Mouse (Mus musculus) MEL (cell line): Measurements from ENCODE around the gene Gm20388. TPM values are rescaled to one million over a fixed set of nuclear protein-coding genes. Genes with fewer than 3 reads are reported as not detected.
A peak's percentile ranks its signal among the peaks of the same experiment; 100 is the strongest.

Experiments
- DNase-seq: peaks from one replicate; pipeline ENCODE4 v3.0.0; 2011; ENCODE audit warnings: low read depth, low spot score
- H3K27ac ChIP-seq: 2 replicates; pipeline ENCODE4 v1.5.1; 2012; ENCODE audit warnings: low read depth, mild to moderate bottlenecking, control low read depth, low read length, moderate library complexity; ENCODE audit not compliant: control insufficient read depth
- H3K27me3 ChIP-seq, 2 experiments: fragments of 150-350 bp in 1 of 2; sonication (generic) in 1 of 2; 2 replicates each; pipeline ENCODE4 v1.6.1; 2012; ENCODE audit warnings: low read length in 2 of 2, mild to moderate bottlenecking in 2 of 2, improper control_type of control experiment in 1 of 2, moderate library complexity in 1 of 2; ENCODE audit not compliant: insufficient read depth in 2 of 2, control insufficient read depth in 1 of 2
- H3K36me3 ChIP-seq, 2 experiments: 2 replicates each; pipeline ENCODE4 v1.6.1; 2012 to 2014; ENCODE audit warnings: low read length in 2 of 2, improper control_type of control experiment in 1 of 2, inconsistent platforms in 1 of 2, mild to moderate bottlenecking in 1 of 2; ENCODE audit not compliant: insufficient read depth in 2 of 2, control insufficient read depth in 1 of 2
- H3K4me1 ChIP-seq, 2 experiments: fragments of 150-350 bp in 1 of 2; sonication (generic) in 1 of 2; 2 replicates each; pipeline ENCODE4 v1.6.1; 2012; ENCODE audit warnings: low read length in 2 of 2, improper control_type of control experiment in 1 of 2, mild to moderate bottlenecking in 1 of 2; ENCODE audit not compliant: insufficient read depth in 2 of 2, control insufficient read depth in 1 of 2
- H3K4me3 ChIP-seq, 2 experiments: fragments of 150-350 bp in 1 of 2; sonication (generic) in 1 of 2; 2 replicates each; pipeline ENCODE4 v1.5.1; 2012; ENCODE audit warnings: low read depth in 2 of 2, low read length in 2 of 2, mild to moderate bottlenecking in 2 of 2, moderate library complexity in 2 of 2, control low read depth in 1 of 2, improper control_type of control experiment in 1 of 2; ENCODE audit not compliant: control insufficient read depth in 1 of 2, insufficient read depth in 1 of 2
- H3K79me2 ChIP-seq: 2 replicates; pipeline ENCODE4 v1.6.1; 2012; ENCODE audit warnings: mild to moderate bottlenecking, low read length, moderate library complexity; ENCODE audit not compliant: control insufficient read depth, poor library complexity, insufficient read depth
- H3K9ac ChIP-seq: 2 replicates; pipeline ENCODE4 v1.6.1; 2012; ENCODE audit warnings: low read depth, mild to moderate bottlenecking, control low read depth, low read length, moderate library complexity; ENCODE audit not compliant: control insufficient read depth, poor library complexity, severe bottlenecking
- H3K9me3 ChIP-seq: fragments of 150-350 bp; sonication (generic); replicated peaks from 2 replicates; pipeline ENCODE4 v1.6.1; 2012; ENCODE audit warnings: mild to moderate bottlenecking, low read length, improper control_type of control experiment, moderate library complexity; ENCODE audit not compliant: insufficient read depth
- CHD1 ChIP-seq: IDR thresholded peaks from 2 replicates; pipeline ENCODE4 v1.6.1; 2012; ENCODE audit warnings: low read depth, mild to moderate bottlenecking, inconsistent platforms, low read length, improper control_type of control experiment
- CHD2 ChIP-seq: IDR thresholded peaks from 2 replicates; pipeline ENCODE4 v1.6.1; 2011; ENCODE audit warnings: low read length, improper control_type of control experiment
- CTCF ChIP-seq, 3 experiments: IDR thresholded peaks in 2 of 3; conservative IDR thresholded peaks in 1 of 3; 2 replicates each; pipeline ENCODE4 v1.5.1; 2011 to 2012; ENCODE audit warnings: low read length in 3 of 3, low read depth in 2 of 3, mild to moderate bottlenecking in 2 of 3, improper control_type of control experiment in 1 of 3, inconsistent platforms in 1 of 3, mixed read lengths in 1 of 3, moderate library complexity in 1 of 3; ENCODE audit not compliant: control insufficient read depth in 1 of 3, insufficient read depth in 1 of 3, poor library complexity in 1 of 3, severe bottlenecking in 1 of 3
- E2F4 ChIP-seq: IDR thresholded peaks from 2 replicates; pipeline ENCODE4 v1.6.1; 2011; ENCODE audit warnings: low read depth, low read length, improper control_type of control experiment, borderline replicate concordance
- ELF1 ChIP-seq: IDR thresholded peaks from 2 replicates; pipeline ENCODE4 v1.6.1; 2014; ENCODE audit warnings: low read depth, mild to moderate bottlenecking, inconsistent platforms, low read length, improper control_type of control experiment, moderate library complexity
- EP300 ChIP-seq, 2 experiments: IDR thresholded peaks; 2 replicates each; pipeline ENCODE4 v1.6.1; 2011; ENCODE audit warnings: improper control_type of control experiment in 2 of 2, low read length in 2 of 2, low read depth in 1 of 2, mild to moderate bottlenecking in 1 of 2
- ETS1 ChIP-seq: IDR thresholded peaks from 2 replicates; pipeline ENCODE4 v1.6.1; 2012; ENCODE audit warnings: low read depth, mild to moderate bottlenecking, inconsistent platforms, low read length, improper control_type of control experiment, moderate library complexity
- GABPA ChIP-seq: IDR thresholded peaks from 2 replicates; pipeline ENCODE4 v1.6.1; 2012; ENCODE audit warnings: low read depth, mild to moderate bottlenecking, inconsistent platforms, low read length, improper control_type of control experiment, moderate library complexity
- GATA1 ChIP-seq: IDR thresholded peaks from 2 replicates; pipeline ENCODE4 v1.6.1; 2011; ENCODE audit warnings: low read depth, low read length, improper control_type of control experiment
- JUND ChIP-seq: IDR thresholded peaks from 2 replicates; pipeline ENCODE4 v1.6.1; 2011; ENCODE audit warnings: low read depth, mild to moderate bottlenecking, improper control_type of control experiment, low read length
- KAT2A ChIP-seq: conservative IDR thresholded peaks from 2 replicates; pipeline ENCODE4 v1.6.1; 2012; ENCODE audit warnings: low read depth, low read length, improper control_type of control experiment, inconsistent platforms
- MAX ChIP-seq: IDR thresholded peaks from 2 replicates; pipeline ENCODE4 v1.6.1; 2011; ENCODE audit warnings: low read length, improper control_type of control experiment
- MAZ ChIP-seq: IDR thresholded peaks from 2 replicates; pipeline ENCODE4 v1.6.1; 2012; ENCODE audit warnings: low read depth, mild to moderate bottlenecking, inconsistent platforms, low read length, improper control_type of control experiment
- MEF2A ChIP-seq: IDR thresholded peaks from 2 replicates; pipeline ENCODE4 v1.6.1; 2014; ENCODE audit warnings: low read depth, mild to moderate bottlenecking, inconsistent platforms, low read length, improper control_type of control experiment; ENCODE audit not compliant: poor library complexity, insufficient replicate concordance, severe bottlenecking; ENCODE audit errors: extremely low read depth
- MXI1 ChIP-seq: IDR thresholded peaks from 2 replicates; pipeline ENCODE4 v1.6.1; 2011; ENCODE audit warnings: mild to moderate bottlenecking, low read depth, low read length, improper control_type of control experiment
- POLR2AphosphoS5 ChIP-seq: IDR thresholded peaks from 2 replicates; pipeline ENCODE4 v1.6.1; 2012; ENCODE audit warnings: low read depth, borderline replicate concordance, mild to moderate bottlenecking, inconsistent platforms, low read length, moderate library complexity, mixed read lengths
- RCOR1 ChIP-seq: IDR thresholded peaks from 2 replicates; pipeline ENCODE4 v1.6.1; 2012; ENCODE audit warnings: low read depth, mild to moderate bottlenecking, inconsistent platforms, low read length, improper control_type of control experiment
- TAL1 ChIP-seq: IDR thresholded peaks from 2 replicates; pipeline ENCODE4 v1.6.1; 2012; ENCODE audit warnings: mild to moderate bottlenecking, inconsistent platforms, low read length, moderate library complexity, mixed read lengths
- TCF12 ChIP-seq: IDR thresholded peaks from 2 replicates; pipeline ENCODE4 v1.6.1; 2014; ENCODE audit warnings: low read depth, mild to moderate bottlenecking, inconsistent platforms, low read length, improper control_type of control experiment, moderate library complexity
- USF1 ChIP-seq: IDR thresholded peaks from 2 replicates; pipeline ENCODE4 v1.6.1; 2014; ENCODE audit warnings: low read depth, mild to moderate bottlenecking, inconsistent platforms, low read length, improper control_type of control experiment, moderate library complexity
- ZC3H11A ChIP-seq: IDR thresholded peaks from 2 replicates; pipeline ENCODE4 v1.6.1; 2012; ENCODE audit warnings: low read depth, mild to moderate bottlenecking, inconsistent platforms, low read length, improper control_type of control experiment
- ZMIZ1 ChIP-seq: IDR thresholded peaks from 2 replicates; pipeline ENCODE4 v1.6.1; 2012; ENCODE audit warnings: low read depth, mild to moderate bottlenecking, inconsistent platforms, low read length, improper control_type of control experiment, moderate library complexity
- polyA plus RNA-seq, 2 experiments: library from polyadenylated mRNA; stranded (reverse) in 1 of 2; unstranded in 1 of 2; fragments of >175 nt in 1 of 2; fragments of >200 nt in 1 of 2; gene quantifications; 2 replicates each; pipeline versions ENCODE4 v1.2.1 to v1.2.4; 2012; ENCODE audit warnings: low replicate concordance in 2 of 2, low read depth in 1 of 2; ENCODE audit not compliant: insufficient read length in 2 of 2, insufficient read depth in 1 of 2, missing spikeins in 1 of 2
- total RNA-seq: library from RNA; depleted of rRNA; stranded (reverse); fragments of 300-350 nt; gene quantifications from 2 replicates; pipeline ENCODE4 v1.2.3, GENCODE M21; 2012

The Gm20388 gene
- total and polyA plus RNA-seq, 3 experiments, result 11.1 to 17.8 TPM; not detected in 1

DNA sequence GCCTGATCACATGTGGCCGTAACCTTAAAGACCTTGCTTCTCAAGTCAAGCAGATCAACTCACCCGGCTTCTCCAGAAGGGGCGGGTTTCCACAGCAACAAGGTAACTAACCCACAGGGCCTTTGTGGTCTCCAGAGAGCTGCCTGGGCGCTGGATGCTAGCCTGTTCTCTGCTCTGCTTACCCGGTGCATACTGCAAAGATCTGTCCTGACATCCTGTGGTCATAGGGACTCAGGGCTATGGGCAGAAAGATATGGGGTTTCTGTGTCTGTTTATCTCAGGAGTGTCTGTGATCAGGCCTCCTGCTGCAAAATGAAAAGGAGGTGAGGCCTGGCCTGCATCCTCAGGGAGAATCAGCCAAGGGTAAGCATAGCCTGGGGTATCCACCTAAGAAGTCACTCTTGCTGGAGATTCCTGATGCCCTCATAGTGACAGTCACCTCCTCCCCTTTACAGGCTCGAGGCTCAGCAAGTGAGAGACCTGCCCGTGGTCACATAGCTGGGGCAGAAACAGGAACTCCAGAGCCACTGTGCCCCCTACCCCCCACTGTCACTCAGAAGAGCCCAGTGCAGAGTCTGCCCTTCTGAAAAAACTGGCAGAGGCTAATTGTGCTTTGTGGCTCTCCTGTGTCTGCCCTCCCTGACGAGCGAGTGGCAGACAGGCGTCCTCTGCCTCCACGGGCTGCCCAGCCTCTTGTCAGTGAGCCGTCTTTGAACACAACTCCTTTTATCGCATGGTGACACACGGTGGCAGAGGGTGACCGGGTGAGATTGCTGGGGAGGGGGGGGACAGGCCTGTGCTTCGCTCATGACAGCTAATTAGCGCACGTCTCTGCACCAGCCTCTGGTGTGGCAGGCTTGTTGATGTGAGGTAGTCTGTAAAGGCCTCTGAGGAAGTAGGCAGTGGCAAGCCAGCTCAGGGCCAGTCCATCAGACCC, 383.0 kb downstream of the Gm20388 start:
- Histone ChIP-seq H3K9me3 (no peaks in the 10 kb centered on the region), H3K27me3 (no peaks in the 10 kb centered on the region), H3K36me3 (peaks cover 0 to 5% of the 10 kb centered on the region in 2 experiments; a peak in 2 of 4 replicates), H3K79me2 (no peaks in the 10 kb centered on the region), H3K9ac (peak overlapping the region; percentile 32), H3K4me1 (peaks cover 4 to 17% of the 10 kb centered on the region in 2 experiments; a peak in 3 of 4 replicates), H3K4me3 (no peak overlapping the region), H3K27ac (peak overlapping the region; percentile 12; the same call in 1 of the 2 replicates)
- peak; percentile 69 for DNase-seq
- no peak for TF ChIP-seq KAT2A
- no peak for TF ChIP-seq CTCF (IDR thresholded peaks at IDR 0.05 in 2 of 3, conservative IDR thresholded peaks at IDR 0.05 in 1 of 3; ENCODE audit: control insufficient read depth in 1 of 3, insufficient read depth in 1 of 3, low read depth in 2 of 3, low read length in 3 of 3, poor library complexity in 1 of 3, severe bottlenecking in 1 of 3)
- peak; percentile 42; the same call in 1 of the 2 replicates for TF ChIP-seq ETS1
- 0 out of 2 replicates have a peak, but pooled peaks have one; percentile 18 for TF ChIP-seq RCOR1
- no peak for TF ChIP-seq E2F4
- TF ChIP-seq TAL1, result peak; percentile 77
- TF ChIP-seq EP300 (IDR thresholded peaks at IDR 0.05; ENCODE audit: low read depth in 1 of 2, low read length in 2 of 2), result peak; percentile 42 to 64; a peak in 3 of 4 replicates
- peak; percentile 72 for TF ChIP-seq TCF12
- peak; percentile 56 for TF ChIP-seq GATA1
- TF ChIP-seq MAZ, result peak; percentile 75; the same call in 1 of the 2 replicates
- TF ChIP-seq MXI1, result 0 out of 2 replicates have a peak, but pooled peaks have one; percentile 26

DNA sequence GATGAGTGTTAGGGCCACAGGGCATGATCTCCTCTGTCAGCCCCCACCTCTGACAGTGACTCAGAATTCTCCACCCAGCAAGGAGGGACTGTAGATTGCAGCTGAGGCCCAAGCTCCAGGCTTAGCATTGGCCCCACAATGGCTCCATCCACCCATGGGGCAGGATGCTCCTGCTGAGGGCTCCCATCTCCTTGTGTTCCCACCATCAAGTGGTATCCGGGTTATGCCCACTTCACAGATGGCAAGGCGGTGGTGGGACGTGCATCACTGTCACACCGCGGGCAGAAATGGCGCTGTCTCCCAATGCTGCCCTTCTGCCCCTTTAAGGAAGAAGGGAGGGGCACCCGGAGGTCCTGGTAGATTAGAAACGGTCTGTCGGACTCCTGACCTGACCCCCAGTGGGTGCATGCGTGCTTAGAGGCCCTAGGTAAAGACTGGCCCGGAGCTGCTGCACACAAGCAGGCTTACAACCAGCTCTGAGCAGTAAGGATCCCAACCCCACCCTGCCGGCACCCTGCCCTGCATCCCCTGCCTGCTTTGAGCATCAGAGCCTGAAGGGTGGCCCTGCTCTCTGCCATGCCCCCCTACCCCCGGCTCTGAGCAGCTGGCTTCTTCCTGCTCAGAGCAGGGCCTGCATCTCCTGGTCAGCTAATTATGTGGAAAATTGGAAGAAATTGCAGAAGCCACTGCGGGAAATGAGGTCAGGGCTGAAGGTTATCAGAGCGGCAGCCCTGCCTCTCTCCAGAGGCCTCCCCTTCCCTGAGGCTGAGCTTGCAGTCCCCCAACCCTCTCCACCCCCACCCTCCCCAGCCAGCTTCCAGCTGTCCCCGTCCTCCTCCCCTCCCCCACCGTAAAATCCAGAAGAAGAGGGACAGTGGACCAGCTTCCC, 384.6 kb downstream of the Gm20388 start:
- TF ChIP-seq POLR2AphosphoS5, result no peak
- no peak for TF ChIP-seq ZC3H11A
- no peak for TF ChIP-seq EP300 (IDR thresholded peaks at IDR 0.05; ENCODE audit: low read depth in 1 of 2, low read length in 2 of 2)
- TF ChIP-seq ZMIZ1, result no peak
- no peak for TF ChIP-seq ELF1
- no peak for TF ChIP-seq USF1
- no peak for TF ChIP-seq TCF12
- TF ChIP-seq CHD2, result no peak
- TF ChIP-seq ETS1, result no peak
- TF ChIP-seq CTCF (IDR thresholded peaks at IDR 0.05 in 2 of 3, conservative IDR thresholded peaks at IDR 0.05 in 1 of 3; ENCODE audit: control insufficient read depth in 1 of 3, insufficient read depth in 1 of 3, low read depth in 2 of 3, low read length in 3 of 3, poor library complexity in 1 of 3, severe bottlenecking in 1 of 3), result no peak
- TF ChIP-seq GABPA, result no peak
- no peak for TF ChIP-seq JUND
- no peak for TF ChIP-seq MAZ
- no peak for TF ChIP-seq MEF2A
- no peak for TF ChIP-seq MAX
- TF ChIP-seq CHD1, result no peak
- Histone ChIP-seq H3K79me2 (no peaks in the 10 kb centered on the region), H3K9ac (no peak overlapping the region), H3K4me3 (no peak overlapping the region), H3K27ac (no peak overlapping the region), H3K9me3 (no peaks in the 10 kb centered on the region), H3K36me3 (peaks cover 0 to 5% of the 10 kb centered on the region in 2 experiments; a peak in 2 of 4 replicates), H3K27me3 (no peaks in the 10 kb centered on the region), H3K4me1 (peaks cover 4 to 17% of the 10 kb centered on the region in 2 experiments; a peak in 3 of 4 replicates)
- no peak for DNase-seq
